Mouse (Mus musculus) myocyte (in vitro differentiated cells): ENCODE measurements around the gene Vps13d. TPM values are rescaled to one million over a fixed set of nuclear protein-coding genes. Genes with fewer than 3 reads are reported as not detected.
A peak's percentile ranks its signal among the peaks of the same experiment; 100 is the strongest.

Experiments
- H3K27me3 ChIP-seq: one replicate; pipeline ENCODE4 v1.6.1; 2011; ENCODE audit not compliant: control insufficient read depth, insufficient read depth, insufficient read length
- H3K36me3 ChIP-seq: one replicate; pipeline ENCODE4 v1.6.1; 2011; ENCODE audit not compliant: control insufficient read depth, insufficient read depth
- H3K4me2 ChIP-seq: one replicate; pipeline ENCODE4 v1.6.1; 2011; ENCODE audit warnings: low read depth, control low read depth
- H3K4me3 ChIP-seq: one replicate; pipeline ENCODE4 v1.5.1; 2011; ENCODE audit warnings: mild to moderate bottlenecking, control low read depth, moderate library complexity
- H3K79me2 ChIP-seq: one replicate; pipeline ENCODE4 v1.6.1; 2011; ENCODE audit not compliant: control insufficient read depth, insufficient read depth
- H3ac ChIP-seq: one replicate; pipeline ENCODE4 v1.6.1; 2011; ENCODE audit not compliant: control insufficient read depth, insufficient read length
- CEBPB ChIP-seq: IDR thresholded peaks from 2 replicates; pipeline ENCODE4 v1.6.1; 2011; ENCODE audit warnings: mild to moderate bottlenecking, moderate library complexity; ENCODE audit not compliant: poor library complexity, insufficient read depth, severe bottlenecking
- E2F4 ChIP-seq: IDR thresholded peaks from one replicate; pipeline ENCODE4 v1.6.1; 2011; ENCODE audit warnings: mild to moderate bottlenecking, control low read depth, moderate library complexity; ENCODE audit not compliant: insufficient read depth
- MAX ChIP-seq: IDR thresholded peaks from one replicate; pipeline ENCODE4 v1.6.1; 2011; ENCODE audit warnings: low read depth, mild to moderate bottlenecking, control low read depth
- MYOD1 ChIP-seq, 3 experiments: IDR thresholded peaks; one replicate each; pipeline ENCODE4 v1.6.1; 2011; ENCODE audit warnings: control low read depth in 2 of 3, low read depth in 2 of 3, mild to moderate bottlenecking in 2 of 3, moderate library complexity in 1 of 3; ENCODE audit not compliant: insufficient read length in 2 of 3, control insufficient read depth in 1 of 3
- MYOG ChIP-seq, 3 experiments: IDR thresholded peaks; one replicate each; pipeline ENCODE4 v1.6.1; 2011; ENCODE audit warnings: control low read depth in 2 of 3, low read depth in 2 of 3, mild to moderate bottlenecking in 2 of 3; ENCODE audit not compliant: insufficient read length in 2 of 3, control insufficient read depth in 1 of 3, insufficient read depth in 1 of 3
- POLR2A ChIP-seq: IDR thresholded peaks from one replicate; pipeline ENCODE4 v1.6.1; 2011; ENCODE audit warnings: low read depth, mild to moderate bottlenecking, control low read depth, moderate library complexity; ENCODE audit not compliant: insufficient read length
- POLR2AphosphoS2 ChIP-seq: IDR thresholded peaks from one replicate; pipeline ENCODE4 v1.6.1; 2011; ENCODE audit warnings: low read depth, control low read depth; ENCODE audit not compliant: insufficient read length
- REST ChIP-seq: IDR thresholded peaks from one replicate; pipeline ENCODE4 v1.6.1; 2011; ENCODE audit warnings: mild to moderate bottlenecking, control low read depth, moderate library complexity; ENCODE audit not compliant: insufficient read depth, insufficient read length
- SRF ChIP-seq: IDR thresholded peaks from one replicate; pipeline ENCODE4 v1.6.1; 2011; ENCODE audit warnings: low read depth; ENCODE audit not compliant: control insufficient read depth, insufficient read length
- TCF12 ChIP-seq: IDR thresholded peaks from one replicate; pipeline ENCODE4 v1.6.1; 2011; ENCODE audit warnings: mild to moderate bottlenecking, control low read depth; ENCODE audit not compliant: poor library complexity, insufficient read depth, severe bottlenecking
- TCF3 ChIP-seq: IDR thresholded peaks from one replicate; pipeline ENCODE4 v1.6.1; 2011; ENCODE audit warnings: low read depth, control low read depth; ENCODE audit not compliant: insufficient read length
- USF1 ChIP-seq: IDR thresholded peaks from one replicate; pipeline ENCODE4 v1.6.1; 2011; ENCODE audit warnings: low read depth, mild to moderate bottlenecking, control low read depth, moderate library complexity
- polyA plus RNA-seq: library from polyadenylated mRNA; unstranded; fragments of >200 nt; fragmentation: generic; extraction: Trizol; gene quantifications from one replicate; pipeline ENCODE4 v1.2.1, GENCODE M21; 2012; ENCODE audit warnings: missing spikeins

Gene Vps13d
- polyA plus RNA-seq, 1 experiment, result 20.0 TPM

DNA sequence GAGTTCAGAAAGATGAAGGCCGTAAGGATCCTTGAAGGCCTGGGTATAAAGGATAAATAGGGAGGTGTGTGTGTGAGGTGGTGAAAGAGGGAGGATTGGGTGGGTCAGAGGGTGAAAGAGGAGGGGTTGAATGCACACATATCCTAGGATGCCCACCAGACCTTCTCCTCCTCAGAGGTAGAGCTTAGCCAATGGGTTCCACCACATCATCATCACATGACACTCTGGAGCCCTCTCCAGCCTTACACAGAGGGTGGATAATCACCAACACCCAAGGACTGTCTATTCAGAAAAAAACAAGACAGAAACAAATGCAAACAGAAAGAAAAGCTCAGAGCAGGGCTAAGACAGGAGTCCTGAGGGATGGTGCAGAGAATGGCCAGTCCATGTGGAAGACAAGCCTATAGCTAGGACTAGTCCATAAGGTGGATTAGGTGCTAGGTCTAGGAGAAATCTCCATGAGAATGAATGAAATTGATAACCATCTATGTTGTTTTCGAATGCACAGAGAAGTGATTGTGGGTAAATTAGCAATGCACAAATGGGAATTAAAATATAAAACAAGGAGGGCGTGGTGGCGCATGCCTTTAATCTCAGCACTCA is 188.8 kb downstream of the Vps13d start:
- no peak overlapping the region for H3ac ChIP-seq
- no peaks in the 10 kb centered on the region for H3K27me3 ChIP-seq
- no peak overlapping the region for H3K4me2 ChIP-seq
- H3K36me3 ChIP-seq, result no peaks in the 10 kb centered on the region
- H3K79me2 ChIP-seq, result no peaks in the 10 kb centered on the region
- H3K4me3 ChIP-seq, result no peak overlapping the region
- no peak for TF ChIP-seq SRF
- no peak for TF ChIP-seq POLR2AphosphoS2
- TF ChIP-seq REST, result no peak
- no peak for TF ChIP-seq TCF3
- no peak for TF ChIP-seq MAX
- TF ChIP-seq MYOG (IDR thresholded peaks at IDR 0.05; ENCODE audit: control insufficient read depth in 1 of 3, insufficient read depth in 1 of 3, insufficient read length in 2 of 3, low read depth in 2 of 3), result no peak
- no peak for TF ChIP-seq TCF12
- no peak for TF ChIP-seq POLR2A
- TF ChIP-seq E2F4, result no peak
- TF ChIP-seq MYOD1 (IDR thresholded peaks at IDR 0.05; ENCODE audit: control insufficient read depth in 1 of 3, insufficient read length in 2 of 3, low read depth in 2 of 3), result no peak
- no peak for TF ChIP-seq CEBPB
- no peak for TF ChIP-seq USF1

DNA sequence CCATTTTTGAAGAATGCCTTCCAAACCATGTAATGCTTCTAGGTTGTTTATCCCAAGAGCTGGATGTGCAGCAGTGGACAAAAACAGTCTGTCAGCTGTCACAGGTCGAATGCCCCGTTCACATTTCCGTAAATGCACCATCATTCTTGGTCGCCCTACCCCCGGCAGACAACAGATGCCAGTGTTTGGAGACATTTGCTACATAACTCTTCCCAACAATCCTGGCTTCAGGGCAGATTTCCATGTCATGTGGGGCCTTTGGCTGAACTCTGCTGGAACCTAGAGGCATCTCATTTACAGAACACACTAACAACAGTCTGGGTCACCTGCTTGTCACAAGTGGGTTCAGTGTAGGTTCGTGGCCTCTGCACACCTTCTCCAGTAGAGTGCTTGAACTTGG is 190.6 kb downstream of the Vps13d start:
- no peak overlapping the region for H3ac ChIP-seq
- TF ChIP-seq POLR2AphosphoS2, result no peak
- no peak for TF ChIP-seq MAX
- no peak for TF ChIP-seq POLR2A
- TF ChIP-seq REST, result no peak
- no peak for TF ChIP-seq TCF12
- no peak for TF ChIP-seq CEBPB
- no peak for TF ChIP-seq E2F4
- TF ChIP-seq MYOD1 (IDR thresholded peaks at IDR 0.05; ENCODE audit: control insufficient read depth in 1 of 3, insufficient read length in 2 of 3, low read depth in 2 of 3), result peak in 2 of 3 experiments; percentile 52 to 80
- TF ChIP-seq MYOG (IDR thresholded peaks at IDR 0.05; ENCODE audit: control insufficient read depth in 1 of 3, insufficient read depth in 1 of 3, insufficient read length in 2 of 3, low read depth in 2 of 3), result peak in 2 of 3 experiments; percentile 40 to 85
- no peaks in the 10 kb centered on the region for H3K27me3 ChIP-seq
- H3K36me3 ChIP-seq, result no peaks in the 10 kb centered on the region
- no peaks in the 10 kb centered on the region for H3K79me2 ChIP-seq
- H3K4me3 ChIP-seq, result no peak overlapping the region
- H3K4me2 ChIP-seq, result no peak overlapping the region

DNA sequence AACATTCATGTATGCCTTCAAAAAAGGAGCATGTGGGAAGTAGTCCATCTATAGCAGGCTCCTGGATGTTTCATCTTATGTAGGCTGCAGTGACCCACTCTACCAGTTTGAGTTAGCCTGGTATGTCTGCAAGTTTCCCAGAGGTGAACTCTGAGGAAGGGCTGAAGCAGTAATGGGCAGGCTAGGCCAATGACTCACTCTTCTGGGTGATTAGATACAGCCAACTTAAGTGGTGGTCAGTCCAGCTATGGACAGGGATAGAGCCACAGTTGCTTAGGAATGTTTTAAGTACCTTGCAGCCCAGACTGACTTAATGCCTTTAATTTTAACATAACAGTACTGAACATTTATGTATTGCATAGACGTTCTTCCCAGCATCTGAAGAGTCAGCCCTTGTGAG is 192.1 kb downstream of the Vps13d start:
- TF ChIP-seq TCF3 (no peak), E2F4 (no peak), CEBPB (no peak), SRF (no peak)
- Histone ChIP-seq H3K4me3 (no peak overlapping the region), H3K36me3 (no peaks in the 10 kb centered on the region), H3K79me2 (no peaks in the 10 kb centered on the region), H3ac (no peak overlapping the region), H3K4me2 (no peak overlapping the region), H3K27me3 (no peaks in the 10 kb centered on the region)

DNA sequence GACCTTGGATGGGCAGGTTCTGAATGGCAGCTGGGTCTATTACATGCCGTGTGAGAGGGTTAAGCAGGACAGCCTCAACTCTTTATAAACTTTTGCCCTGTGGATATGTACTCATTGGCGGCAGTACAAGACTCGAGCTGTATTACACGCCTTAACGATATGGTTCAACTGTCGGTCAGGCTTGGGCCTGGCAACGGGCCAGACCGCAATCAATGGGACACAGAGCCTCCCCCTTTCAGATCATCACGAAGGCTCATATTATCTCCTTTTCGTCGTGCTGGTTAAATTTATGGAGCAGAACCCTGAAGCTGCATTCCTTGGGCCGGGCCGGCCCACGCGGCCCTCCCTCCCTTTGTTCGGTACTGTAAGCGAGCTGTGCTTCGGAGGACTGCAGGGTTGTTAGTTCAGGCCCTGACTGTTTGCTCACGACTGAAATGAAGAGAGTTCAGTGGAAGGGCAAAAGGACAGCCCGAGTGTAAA is 194.9 kb downstream of the Vps13d start:
- peak overlapping the region; percentile 46 for H3K4me2 ChIP-seq
- no peaks in the 10 kb centered on the region for H3K36me3 ChIP-seq
- no peaks in the 10 kb centered on the region for H3K79me2 ChIP-seq
- H3ac ChIP-seq, result no peak overlapping the region
- H3K27me3 ChIP-seq, result no peaks in the 10 kb centered on the region
- no peak overlapping the region for H3K4me3 ChIP-seq
- TF ChIP-seq POLR2A (no peak), MYOD1 (IDR thresholded peaks at IDR 0.05; ENCODE audit: control insufficient read depth in 1 of 3, insufficient read length in 2 of 3, low read depth in 2 of 3) (peak in 1 of 3 experiments; percentile 2), CEBPB (no peak), REST (no peak), MYOG (IDR thresholded peaks at IDR 0.05; ENCODE audit: control insufficient read depth in 1 of 3, insufficient read depth in 1 of 3, insufficient read length in 2 of 3, low read depth in 2 of 3) (no peak), TCF3 (no peak), MAX (no peak), POLR2AphosphoS2 (no peak), E2F4 (no peak)

DNA sequence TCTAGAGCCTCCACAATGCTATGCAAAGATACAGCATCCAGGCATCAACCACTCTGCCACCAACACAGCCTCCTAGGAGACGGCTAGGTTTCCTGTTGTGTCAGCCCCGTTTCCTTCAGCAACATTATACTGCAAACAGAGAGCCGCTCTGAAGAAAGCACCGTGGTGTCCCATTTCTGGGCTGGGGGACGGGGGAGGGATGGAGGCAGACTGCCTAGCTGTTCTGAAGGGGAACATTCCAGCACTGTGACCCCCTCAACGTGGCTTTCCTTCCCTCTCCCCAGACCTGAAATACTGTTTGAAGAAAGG is 195.3 kb downstream of the Vps13d start:
- no peaks in the 10 kb centered on the region for H3K79me2 ChIP-seq
- H3K4me3 ChIP-seq, result no peak overlapping the region
- peak overlapping the region; percentile 27 for H3K4me2 ChIP-seq
- TF ChIP-seq MAX, result no peak
- TF ChIP-seq REST, result no peak
- no peak for TF ChIP-seq TCF12
- no peak for TF ChIP-seq POLR2A
- no peak for TF ChIP-seq MYOD1 (IDR thresholded peaks at IDR 0.05; ENCODE audit: control insufficient read depth in 1 of 3, insufficient read length in 2 of 3, low read depth in 2 of 3)
- TF ChIP-seq E2F4, result no peak
- TF ChIP-seq CEBPB, result no peak
- no peak for TF ChIP-seq SRF
- no peak for TF ChIP-seq TCF3
- no peak for TF ChIP-seq MYOG (IDR thresholded peaks at IDR 0.05; ENCODE audit: control insufficient read depth in 1 of 3, insufficient read depth in 1 of 3, insufficient read length in 2 of 3, low read depth in 2 of 3)
- TF ChIP-seq USF1, result no peak
- TF ChIP-seq POLR2AphosphoS2, result no peak
- no peak overlapping the region for H3ac ChIP-seq
- no peaks in the 10 kb centered on the region for H3K27me3 ChIP-seq
- H3K36me3 ChIP-seq, result no peaks in the 10 kb centered on the region
